Mouse (Mus musculus) erythroid progenitor cell, adult 5-6 weeks (primary cell): ENCODE results near the gene Olfr715. TPM values are rescaled to one million over a fixed set of nuclear protein-coding genes. Genes with fewer than 3 reads are reported as not detected.
"Not testable (repeated sequence)": the region's sequence is repeated elsewhere in the genome, so short reads cannot be mapped to it uniquely, and the experiment has no call there.

Experiments
- ATAC-seq: replicated peaks from 2 replicates; pipeline ENCODE4 v1.8.0; 2016; ENCODE audit warnings: moderate number of reproducible peaks, mild to moderate bottlenecking, moderate TSS enrichment, inconsistent platforms; ENCODE audit not compliant: poor library complexity, low FRiP score, severe bottlenecking
- total RNA-seq, 2 experiments: library from RNA; stranded (forward) in 1 of 2; stranded (reverse) in 1 of 2; fragments of 150-400 nt in 1 of 2; fragments of 186-747, 209-891 nt in 1 of 2; gene quantifications; 2 replicates each; pipeline versions ENCODE4 v1.2.3 to v1.2.4; 2015 to 2017; ENCODE audit warnings: low replicate concordance in 2 of 2

Olfr715 gene
- total RNA-seq (2015; ENCODE audit: low replicate concordance) (not detected in 2 replicates), total RNA-seq (2017; ENCODE audit: low replicate concordance) (not detected in 2 replicates)

GRCm38 (mm10) chr7:107130983-107131382 lies at the start of gene Olfr715:
TSS of gene Olfr715 (minus strand) at chr7:107131083.
- not testable (repeated sequence) for ATAC-seq

DNA sequence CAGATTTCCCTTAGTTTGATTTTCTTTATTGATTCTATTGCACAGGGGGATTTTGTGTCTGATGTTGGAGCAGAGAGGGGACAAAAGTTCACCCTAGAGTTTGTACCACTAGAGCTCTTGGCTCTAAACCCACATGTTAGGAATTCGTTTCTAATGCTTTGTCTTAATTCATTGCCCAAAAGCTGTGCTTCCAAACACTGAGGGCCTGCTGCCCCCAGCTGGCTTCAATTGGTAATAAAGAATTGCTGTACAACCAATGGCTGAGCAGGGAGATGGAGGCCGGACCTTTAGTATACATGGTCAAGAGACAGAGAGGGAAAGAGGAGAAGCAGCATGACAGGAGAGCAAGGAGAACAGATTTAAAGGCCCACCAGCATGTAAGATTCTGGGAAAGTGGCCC lies 49.5 kb upstream of the Olfr715 start:
- no peak for ATAC-seq

DNA sequence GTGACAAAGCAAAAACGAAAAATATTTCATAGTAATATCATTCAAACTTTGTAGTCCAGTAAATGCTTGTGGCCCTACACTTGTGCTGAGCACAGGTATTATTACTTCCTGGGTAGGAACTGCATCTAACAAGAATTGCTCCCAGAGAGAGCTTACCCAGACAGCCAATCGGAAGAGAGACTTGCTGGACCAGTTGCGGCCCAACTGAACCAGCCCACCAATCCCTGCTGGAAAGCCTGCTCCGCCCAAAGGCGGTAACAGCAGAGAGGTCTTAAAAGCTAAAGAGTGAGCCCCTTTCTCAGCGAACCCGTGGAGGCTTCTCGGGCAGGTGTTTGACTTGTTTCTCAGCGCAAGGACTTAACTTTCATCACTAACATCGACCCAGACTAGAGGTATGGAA lies 35.8 kb upstream of the Olfr715 start, which contains the start of gene Nlrp14:
Gene Nlrp14, plus strand, starts transcription at position 301 of the 400 bp plus-strand sequence.
- no peak for ATAC-seq

- not testable (repeated sequence) for ATAC-seq
Observed at GRCm38 (mm10) chr7:107138027-107138426, 7.1 kb upstream of the Olfr715 start, which contains the start of gene Olfr716. TSS of gene Olfr716 (plus strand) at chr7:107138327.

GRCm38 (mm10) chr7:107110269-107110668 lies 20.6 kb downstream of the Olfr715 start, which contains the start of gene Olfr715b:
TSS of gene Olfr715b (minus strand) at chr7:107110369.
- ATAC-seq = not testable (repeated sequence)

GRCm38 (mm10) chr7:107092920-107093319 lies 38.0 kb downstream of the Olfr715 start, which contains the start of gene Olfr17:
TSS of gene Olfr17 (plus strand) at chr7:107093220.
- ATAC-seq = no peak

Other genes with a start within 250 kb of the Olfr715 start
- not detected in 2 replicates for gene Olfr706, start 242.9 kb downstream of the Olfr715 start, total RNA-seq (2015; ENCODE audit: low replicate concordance)
- not detected in 2 replicates for gene Olfr706, start 242.9 kb downstream of the Olfr715 start, total RNA-seq (2017; ENCODE audit: low replicate concordance)
- gene Olfr707, start 229.8 kb downstream of the Olfr715 start, total RNA-seq (2015; ENCODE audit: low replicate concordance) = not detected in 2 replicates
- gene Olfr707, start 229.8 kb downstream of the Olfr715 start, total RNA-seq (2017; ENCODE audit: low replicate concordance) = not detected in 2 replicates
- not detected in 2 replicates for gene Olfr1532-ps1, start 223.1 kb downstream of the Olfr715 start, total RNA-seq (2015; ENCODE audit: low replicate concordance)
- gene Olfr1532-ps1, start 223.1 kb downstream of the Olfr715 start, total RNA-seq (2017; ENCODE audit: low replicate concordance) = not detected in 2 replicates
- not detected in 2 replicates for gene Olfr709-ps1, start 198.9 kb downstream of the Olfr715 start, total RNA-seq (2015; ENCODE audit: low replicate concordance)
- gene Olfr709-ps1, start 198.9 kb downstream of the Olfr715 start, total RNA-seq (2017; ENCODE audit: low replicate concordance) = not detected in 2 replicates
- gene Olfr710, start 182.8 kb downstream of the Olfr715 start, total RNA-seq (2015; ENCODE audit: low replicate concordance) = not detected in 2 replicates
- not detected in 2 replicates for gene Olfr710, start 182.8 kb downstream of the Olfr715 start, total RNA-seq (2017; ENCODE audit: low replicate concordance)
- gene Olfr6, start 167.1 kb downstream of the Olfr715 start, total RNA-seq (2015; ENCODE audit: low replicate concordance) = not detected in 2 replicates
- gene Olfr6, start 167.1 kb downstream of the Olfr715 start, total RNA-seq (2017; ENCODE audit: low replicate concordance) = not detected in 2 replicates
- gene Olfr711, start 155.6 kb downstream of the Olfr715 start, total RNA-seq (2015; ENCODE audit: low replicate concordance) = not detected in 2 replicates
- 0.38 TPM in 1 of 2 replicates, not detected in the other for gene Olfr711, start 155.6 kb downstream of the Olfr715 start, total RNA-seq (2017; ENCODE audit: low replicate concordance)
- not detected in 2 replicates for gene Olfr2, start 125.0 kb downstream of the Olfr715 start, total RNA-seq (2015; ENCODE audit: low replicate concordance)
- not detected in 2 replicates for gene Olfr2, start 125.0 kb downstream of the Olfr715 start, total RNA-seq (2017; ENCODE audit: low replicate concordance)
- gene Olfr713, start 99.9 kb downstream of the Olfr715 start, total RNA-seq (2015; ENCODE audit: low replicate concordance) = not detected in 2 replicates
- gene Olfr713, start 99.9 kb downstream of the Olfr715 start, total RNA-seq (2017; ENCODE audit: low replicate concordance) = not detected in 2 replicates
- gene Olfr714, start 60.1 kb downstream of the Olfr715 start, total RNA-seq (2015; ENCODE audit: low replicate concordance) = not detected in 2 replicates
- gene Olfr714, start 60.1 kb downstream of the Olfr715 start, total RNA-seq (2017; ENCODE audit: low replicate concordance) = not detected in 2 replicates
- gene Olfr17, start 37.9 kb downstream of the Olfr715 start, total RNA-seq (2015; ENCODE audit: low replicate concordance) = not detected in 2 replicates
- not detected in 2 replicates for gene Olfr17, start 37.9 kb downstream of the Olfr715 start, total RNA-seq (2017; ENCODE audit: low replicate concordance)
- gene Olfr715b, start 20.7 kb downstream of the Olfr715 start, total RNA-seq (2015; ENCODE audit: low replicate concordance) = not detected in 2 replicates
- not detected in 2 replicates for gene Olfr715b, start 20.7 kb downstream of the Olfr715 start, total RNA-seq (2017; ENCODE audit: low replicate concordance)
- gene Olfr716, start 7.2 kb upstream of the Olfr715 start, total RNA-seq (2015; ENCODE audit: low replicate concordance) = not detected in 2 replicates
- not detected in 2 replicates for gene Olfr716, start 7.2 kb upstream of the Olfr715 start, total RNA-seq (2017; ENCODE audit: low replicate concordance)
- gene Nlrp14, start 35.9 kb upstream of the Olfr715 start, total RNA-seq (2015; ENCODE audit: low replicate concordance) = not detected in 2 replicates
- not detected in 2 replicates for gene Nlrp14, start 35.9 kb upstream of the Olfr715 start, total RNA-seq (2017; ENCODE audit: low replicate concordance)
- not detected in 2 replicates for gene Rbmxl2, start 78.4 kb upstream of the Olfr715 start, total RNA-seq (2015; ENCODE audit: low replicate concordance)
- gene Rbmxl2, start 78.4 kb upstream of the Olfr715 start, total RNA-seq (2017; ENCODE audit: low replicate concordance) = not detected in 2 replicates
- gene Syt9, start 239.6 kb upstream of the Olfr715 start, total RNA-seq (2015; ENCODE audit: low replicate concordance) = not detected in 2 replicates
- gene Syt9, start 239.6 kb upstream of the Olfr715 start, total RNA-seq (2017; ENCODE audit: low replicate concordance) = not detected in 2 replicates